In the genomic region with DNA sequence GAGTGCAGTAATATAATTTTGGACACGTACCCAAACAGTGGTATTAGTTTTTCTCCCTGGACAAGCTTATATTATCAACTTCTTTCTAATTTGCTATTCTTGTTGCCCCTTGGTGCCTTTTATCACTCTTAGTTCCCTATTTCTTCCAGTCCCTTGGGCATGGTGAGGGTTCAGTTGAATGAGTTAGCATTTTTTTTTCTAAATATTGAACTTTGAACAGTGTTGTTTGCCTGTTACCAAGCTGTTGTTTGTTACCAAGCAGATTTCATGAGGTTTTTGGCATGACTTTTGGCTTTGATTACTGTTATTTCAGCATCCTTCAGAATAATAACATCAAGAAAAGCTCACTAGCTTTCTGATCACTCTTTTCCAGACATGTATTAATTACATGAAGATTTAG, we compare ENCODE assay signal across 23 mouse cellular contexts.
"Had no signal": no experiment of that assay in that cellular context is flagged by ENCODE, and none has a peak within 500 bp of the region (broad histone marks: within the 10 kb centered on the region; RNA-seq: fewer than 3 reads in every experiment).

No protein-coding gene starts in this region.

- H3K36me3 ChIP-seq: heart, embryonic 13.5 days; heart, embryonic 15.5 days; hindbrain, embryonic 13.5 days; hindbrain, embryonic 15.5 days; limb, embryonic 10.5 days; limb, embryonic 12.5 days; liver, embryonic 13.5 days; liver, embryonic 15.5 days had no signal

- DNase-seq: gastrocnemius, postnatal 14 days; gastrocnemius, postnatal 36 days; heart, adult 11 months; heart, adult 2 months; heart, postnatal 14 days; heart, postnatal 36 days; kidney, adult 18-20 months; kidney, adult 8-10 months; kidney, postnatal 10 days; kidney, postnatal 25 days; kidney, postnatal 4 days; liver, embryonic 13.5 days had no signal

- ATAC-seq: hindbrain, postnatal 0 days; intestine, embryonic 16.5 days had no signal

- H3K4me1 ChIP-seq: heart, embryonic 13.5 days; heart, embryonic 15.5 days; hindbrain, embryonic 13.5 days; hindbrain, embryonic 15.5 days; limb, embryonic 10.5 days; limb, embryonic 12.5 days; liver, embryonic 13.5 days; liver, embryonic 15.5 days had no signal

- H3K9ac ChIP-seq: heart, embryonic 13.5 days; heart, embryonic 15.5 days; hindbrain, embryonic 13.5 days; hindbrain, embryonic 15.5 days; limb, embryonic 12.5 days; liver, embryonic 13.5 days; liver, embryonic 15.5 days had no signal

- H3K4me3 ChIP-seq: heart, adult 2 months; heart, embryonic 13.5 days; heart, embryonic 15.5 days; hindbrain, embryonic 13.5 days; hindbrain, embryonic 15.5 days; layer of hippocampus, adult 2 months; left cerebral cortex, adult 2 months; limb, embryonic 10.5 days; limb, embryonic 12.5 days; liver, embryonic 13.5 days; liver, embryonic 15.5 days had no signal

- H3K27ac ChIP-seq: heart, adult 2 months; heart, embryonic 13.5 days; heart, embryonic 15.5 days; hindbrain, embryonic 13.5 days; hindbrain, embryonic 15.5 days; hindbrain, postnatal 0 days; layer of hippocampus, adult 2 months; left cerebral cortex, adult 2 months; limb, embryonic 10.5 days; limb, embryonic 12.5 days; liver, embryonic 13.5 days; liver, embryonic 15.5 days had no signal

- H3K27me3 ChIP-seq: heart, embryonic 13.5 days; heart, embryonic 15.5 days; hindbrain, embryonic 13.5 days; hindbrain, embryonic 15.5 days; limb, embryonic 12.5 days; liver, embryonic 13.5 days; liver, embryonic 15.5 days had no signal

- H3K9me3 ChIP-seq: heart, embryonic 13.5 days; heart, embryonic 15.5 days; hindbrain, embryonic 13.5 days; hindbrain, embryonic 15.5 days; limb, embryonic 10.5 days; limb, embryonic 12.5 days; liver, embryonic 13.5 days; liver, embryonic 15.5 days had no signal
